Mouse (Mus musculus) embryonic fibroblast, embryonic 13.5 days (primary cell): ENCODE results near the gene Hacd2. TPM values are rescaled to one million over a fixed set of nuclear protein-coding genes. Genes with fewer than 3 reads are reported as not detected.

Experiments
- H3K27ac ChIP-seq: 2 replicates; pipeline ENCODE4 v1.5.1; 2012; ENCODE audit warnings: low read length, control low read depth, inconsistent platforms; ENCODE audit not compliant: insufficient read depth
- H3K4me1 ChIP-seq: 2 replicates; pipeline ENCODE4 v1.6.1; 2011; ENCODE audit warnings: low read length; ENCODE audit not compliant: control insufficient read depth, insufficient read depth
- H3K4me3 ChIP-seq: 2 replicates; pipeline ENCODE4 v1.5.1; 2011; ENCODE audit warnings: mild to moderate bottlenecking, control low read depth, low read length; ENCODE audit not compliant: insufficient read depth
- CTCF ChIP-seq: IDR thresholded peaks from 2 replicates; pipeline ENCODE4 v1.5.1; 2011; ENCODE audit warnings: mild to moderate bottlenecking, control low read depth, low read length, moderate library complexity, borderline replicate concordance; ENCODE audit not compliant: insufficient read depth
- POLR2A ChIP-seq: IDR thresholded peaks from 2 replicates; pipeline ENCODE4 v1.6.1; 2011; ENCODE audit warnings: low read depth, mild to moderate bottlenecking, control low read depth, low read length, moderate library complexity
- polyA plus RNA-seq: library from polyadenylated mRNA; stranded (reverse); fragments of >200 nt; gene quantifications from 2 replicates; pipeline ENCODE4 v1.2.4, GENCODE M21; 2011; ENCODE audit warnings: low read depth; ENCODE audit not compliant: missing spikeins, insufficient read length

Gene Hacd2
- polyA plus RNA-seq, 1 experiment = 47.2 TPM

GRCm38 (mm10) chr16:35110410-35111142 lies 88.3 kb downstream of the Hacd2 start:
- peak; percentile 93 for TF ChIP-seq CTCF
- no peak for TF ChIP-seq POLR2A
- Histone ChIP-seq H3K4me1 (0 out of 2 replicates have a peak, but pooled peaks cover 3% of the 10 kb centered on the region), H3K4me3 (no peak overlapping the region), H3K27ac (no peak overlapping the region)

GRCm38 (mm10) chr16:35111143-35111620 lies 89.0 kb downstream of the Hacd2 start:
- H3K4me3 ChIP-seq = no peak overlapping the region
- TF ChIP-seq POLR2A (no peak), CTCF (no peak)
- H3K4me1 ChIP-seq = 0 out of 2 replicates have a peak, but pooled peaks cover 3% of the 10 kb centered on the region
- H3K27ac ChIP-seq = no peak overlapping the region

DNA sequence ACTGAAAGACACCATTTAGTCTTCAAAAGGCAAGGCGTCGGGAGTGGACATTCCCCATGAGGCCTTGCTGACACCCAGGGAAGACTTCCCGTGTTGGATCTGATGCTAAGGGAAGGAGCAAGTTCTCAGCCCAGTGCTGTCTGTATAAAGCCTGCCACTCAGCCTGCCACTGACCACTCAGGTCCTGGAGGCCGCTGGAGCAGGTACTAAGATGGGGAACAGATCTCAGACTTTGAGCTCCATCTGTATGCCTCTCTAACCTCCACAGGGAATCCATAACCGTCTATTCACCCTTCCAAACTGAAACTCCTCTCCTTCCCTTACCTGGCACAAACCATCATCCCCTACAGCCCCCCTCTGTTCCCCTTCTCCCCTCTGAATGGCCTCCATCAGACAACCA lies 91.3 kb downstream of the Hacd2 start:
- no peak overlapping the region for H3K4me3 ChIP-seq
- no peak overlapping the region for H3K27ac ChIP-seq
- no peak for TF ChIP-seq POLR2A
- TF ChIP-seq CTCF = no peak
- H3K4me1 ChIP-seq = 0 out of 2 replicates have a peak, but pooled peaks cover 3% of the 10 kb centered on the region

GRCm38 (mm10) chr16:35116328-35116956 lies 94.2 kb downstream of the Hacd2 start:
- Histone ChIP-seq H3K4me1 (no peaks in the 10 kb centered on the region), H3K27ac (no peak overlapping the region), H3K4me3 (no peak overlapping the region)
- TF ChIP-seq CTCF (no peak), POLR2A (no peak)

DNA sequence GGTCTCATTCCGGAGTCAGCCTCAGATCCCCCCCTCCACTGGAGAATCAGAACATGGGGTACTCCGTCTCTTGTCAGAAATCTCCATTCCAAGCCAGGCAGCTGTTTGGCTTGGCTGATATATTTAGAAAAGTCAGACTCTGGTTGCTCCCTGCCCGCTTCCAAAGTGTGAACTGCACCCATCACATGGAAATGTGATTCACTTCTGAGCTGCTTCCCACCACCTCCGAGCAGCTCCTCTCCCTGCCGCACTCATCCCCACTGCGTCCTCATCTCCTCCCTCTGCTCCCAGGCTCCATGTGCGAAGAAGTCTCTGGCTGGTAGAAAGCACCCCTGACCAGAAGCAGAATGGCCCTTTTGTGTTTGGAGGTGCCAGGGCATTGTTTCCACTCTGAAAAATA lies 95.2 kb downstream of the Hacd2 start:
- no peak for TF ChIP-seq CTCF
- TF ChIP-seq POLR2A = no peak
- H3K4me1 ChIP-seq = no peaks in the 10 kb centered on the region
- H3K27ac ChIP-seq = no peak overlapping the region
- H3K4me3 ChIP-seq = no peak overlapping the region

- TF ChIP-seq POLR2A (no peak), CTCF (no peak)
- H3K27ac ChIP-seq = no peak overlapping the region
- no peak overlapping the region for H3K4me3 ChIP-seq
- H3K4me1 ChIP-seq = no peaks in the 10 kb centered on the region
Observed at GRCm38 (mm10) chr16:35120603-35121002, 98.4 kb downstream of the Hacd2 start.

DNA sequence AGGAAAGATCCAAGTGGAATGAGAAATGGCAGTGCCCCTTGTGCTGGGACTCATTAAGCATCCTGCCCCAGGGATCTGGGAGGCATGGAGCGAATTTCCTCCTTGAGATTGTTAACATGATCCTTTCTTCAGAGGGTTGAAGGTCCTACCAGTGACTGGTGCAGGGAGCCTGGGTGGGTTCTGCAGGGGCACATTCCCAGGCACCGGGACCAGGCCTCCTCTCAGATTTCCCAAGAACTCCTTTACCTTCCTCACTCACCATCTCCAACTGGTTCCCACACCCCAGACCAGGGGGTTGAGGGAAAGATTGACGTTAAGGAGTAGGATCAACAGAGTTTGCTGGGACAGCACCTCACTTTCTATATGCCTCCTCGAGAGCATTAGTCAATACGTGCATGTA lies 105.0 kb downstream of the Hacd2 start:
- TF ChIP-seq CTCF = no peak
- TF ChIP-seq POLR2A = no peak

GRCm38 (mm10) chr16:35130172-35130571 lies 107.9 kb downstream of the Hacd2 start:
- H3K27ac ChIP-seq = no peak overlapping the region
- H3K4me1 ChIP-seq = no peaks in the 10 kb centered on the region

More for the DNA sequence above, 105.0 kb downstream of the Hacd2 start:
- Histone ChIP-seq H3K4me1 (no peaks in the 10 kb centered on the region), H3K4me3 (no peak overlapping the region), H3K27ac (no peak overlapping the region)

GRCm38 (mm10) chr16:35139416-35139815 lies 117.2 kb downstream of the Hacd2 start:
- H3K4me3 ChIP-seq = no peak overlapping the region
- H3K4me1 ChIP-seq = no peaks in the 10 kb centered on the region
- TF ChIP-seq POLR2A (no peak), CTCF (no peak)
- no peak overlapping the region for H3K27ac ChIP-seq

More at GRCm38 (mm10) chr16:35130172-35130571, 107.9 kb downstream of the Hacd2 start:
- TF ChIP-seq CTCF (no peak), POLR2A (no peak)
- H3K4me3 ChIP-seq = no peak overlapping the region
